Mouse (Mus musculus) liver (tissue): ENCODE measurements at regions not wholly inside any gene's neighbourhood (a gene's known extent, or its start where the extent isn't known, plus 50 kb on each side); places are given as distances from the start of the nearest gene placed in this dataset.
A peak's percentile ranks its signal among the peaks of the same experiment; 100 is the strongest.

Experiments used
- DNase-seq: peaks from one replicate; pipeline ENCODE4 v3.0.0-alpha.2; 2020; ENCODE audit warnings: mixed read lengths

DNA sequence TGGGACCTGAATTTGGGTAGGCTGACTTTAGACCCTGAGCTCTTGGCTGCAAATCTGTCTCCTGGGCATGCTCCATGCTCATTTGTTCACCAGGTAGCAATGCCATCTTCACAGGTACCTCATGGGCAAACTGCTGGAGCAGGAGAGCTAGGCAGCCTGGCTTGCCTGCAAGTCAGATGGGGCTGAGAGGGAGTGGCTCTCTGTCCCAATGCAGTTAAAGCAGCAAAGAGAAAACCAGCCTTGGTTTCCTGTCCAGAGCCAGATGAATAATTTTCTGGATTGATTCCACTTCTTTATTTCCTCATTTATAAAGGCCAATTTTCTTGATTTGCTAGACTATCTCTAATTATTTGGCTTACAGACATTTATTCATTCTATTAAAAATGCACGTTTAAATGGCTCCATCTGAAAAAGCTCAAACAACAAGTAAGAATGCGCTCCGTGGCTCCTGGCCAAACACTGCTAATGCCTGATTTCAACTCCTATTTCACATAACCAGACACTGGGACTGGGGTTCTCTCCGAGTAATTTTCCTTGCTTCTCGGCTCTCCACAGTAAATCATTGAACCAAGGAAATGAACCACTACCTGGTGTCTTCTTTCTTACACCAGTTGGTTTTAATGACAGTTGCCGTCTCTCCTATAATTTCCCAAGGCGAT, 60.5 kb downstream of the Rsl24d1 start:
- DNase-seq = no peak

DNA sequence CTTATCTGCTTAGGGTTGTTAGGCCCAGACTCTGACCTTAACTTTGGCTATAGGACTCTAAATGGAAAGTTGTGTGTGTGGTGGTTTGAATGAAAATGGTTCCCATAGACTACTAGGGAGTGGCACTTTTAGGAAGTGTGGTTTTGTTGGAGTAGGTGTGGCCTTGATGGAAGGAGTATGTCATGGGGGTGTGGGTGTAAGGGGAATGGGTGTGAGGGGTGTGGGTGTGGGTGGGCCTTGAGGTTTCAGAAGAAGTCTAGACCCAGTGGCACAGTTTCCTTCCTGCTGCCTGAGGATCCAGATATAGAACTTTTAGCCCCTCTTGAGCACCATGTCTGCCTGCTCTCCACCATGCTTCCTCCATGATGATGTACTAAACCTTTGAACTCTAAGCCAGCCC, 63.4 kb downstream of the Rsl24d1 start:
- no peak for DNase-seq

DNA sequence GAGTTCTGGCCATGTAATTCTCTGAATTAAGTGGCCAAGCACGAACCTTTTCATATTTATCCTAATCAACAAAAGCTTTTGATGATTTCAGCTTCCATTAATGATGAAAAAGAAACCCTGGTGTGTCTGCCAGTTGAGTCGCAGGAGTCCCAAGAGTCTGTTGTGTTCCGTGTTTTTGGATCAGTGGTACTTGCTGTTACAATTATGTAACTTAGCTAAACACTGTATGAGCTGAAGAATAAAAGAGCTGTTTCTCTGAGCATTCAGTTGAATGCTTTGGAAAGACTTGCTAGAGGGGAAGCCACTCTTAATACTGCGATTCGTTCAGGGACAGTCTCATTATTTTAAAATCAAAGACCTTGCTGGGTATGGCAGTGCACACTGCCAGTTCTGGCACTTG, 70.1 kb downstream of the Rsl24d1 start:
- DNase-seq = no peak

DNA sequence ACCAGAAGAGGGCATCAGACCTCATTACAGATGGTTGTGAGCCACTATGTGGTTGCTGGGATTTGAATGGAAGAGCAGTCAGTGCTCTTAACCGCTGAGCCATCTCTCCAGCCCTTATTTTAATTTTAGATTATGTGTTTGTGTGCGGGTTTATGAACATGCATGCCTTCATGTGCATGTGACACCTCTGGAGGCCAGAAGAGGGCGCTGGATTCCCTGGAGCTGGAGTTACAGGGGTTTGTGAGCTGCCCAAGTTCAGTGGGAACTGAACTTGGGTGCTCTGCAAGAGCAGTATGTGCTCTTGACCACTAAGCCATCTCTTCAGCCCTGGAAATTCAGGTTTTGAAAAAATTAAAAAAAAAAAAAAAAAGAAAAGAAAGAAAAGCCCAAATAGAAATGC, 71.7 kb downstream of the Rsl24d1 start:
- DNase-seq = no peak

DNA sequence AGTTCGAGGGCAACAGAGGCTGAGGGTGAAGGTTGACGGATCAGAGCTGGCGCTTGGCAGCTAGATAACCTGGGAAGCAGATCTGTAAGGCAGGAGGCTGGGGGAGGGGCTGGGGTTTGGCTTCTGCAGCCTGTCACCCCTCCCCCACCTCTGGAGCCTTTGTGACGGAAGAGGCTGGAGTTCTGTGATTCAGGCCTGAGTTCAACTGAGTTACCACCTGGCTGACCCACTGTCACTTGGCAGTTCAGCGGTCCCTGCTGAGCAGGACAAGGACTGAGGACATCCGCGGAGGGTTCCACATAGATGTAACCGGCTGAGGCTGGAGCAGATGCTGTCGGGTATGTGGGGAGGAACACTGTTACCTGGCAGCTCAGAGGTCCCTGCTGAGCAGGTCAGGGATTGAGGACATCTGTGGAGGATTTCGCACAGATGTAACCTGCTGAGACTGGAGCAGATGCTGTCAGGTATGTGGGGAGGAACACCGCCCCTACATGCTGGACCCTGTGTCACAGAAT, 79.1 kb downstream of the Rsl24d1 start:
- DNase-seq = no peak

DNA sequence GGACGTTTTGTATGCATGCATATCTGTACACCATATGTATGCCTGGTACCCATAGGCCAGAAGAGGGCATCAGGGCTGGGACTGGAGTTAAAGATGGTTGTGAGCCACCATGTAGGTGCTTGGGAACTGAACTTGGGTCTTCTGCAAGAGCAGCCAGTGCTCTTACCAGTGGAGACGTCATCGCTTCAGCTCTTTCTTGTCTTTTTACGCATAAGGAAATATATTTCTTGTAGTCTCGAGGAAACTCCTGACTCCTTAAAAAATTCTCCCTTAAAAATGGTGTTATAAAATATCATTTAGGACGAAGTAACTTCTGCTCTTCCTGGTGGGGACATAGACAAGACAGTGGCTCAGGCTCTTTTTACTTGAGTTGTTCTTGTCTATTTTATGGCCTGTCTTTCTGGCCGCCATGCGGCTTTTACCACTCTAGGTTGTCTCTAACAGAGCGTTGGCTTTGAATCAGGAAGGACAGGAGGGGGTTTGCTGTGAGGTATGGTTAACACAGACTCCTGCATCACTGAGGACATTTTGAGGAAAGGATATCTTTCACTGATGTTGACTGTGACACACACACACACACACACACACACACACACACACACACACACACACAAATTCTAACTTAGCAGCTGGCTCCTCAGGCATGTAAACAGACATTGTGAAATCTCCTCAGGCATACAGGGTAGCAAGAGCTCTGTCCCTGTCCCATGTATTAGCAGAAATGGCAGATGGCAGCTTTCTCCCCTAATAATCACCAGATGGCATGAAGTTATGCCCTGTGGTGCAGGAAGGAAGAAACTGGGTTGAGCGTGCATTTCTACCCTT, 85.2 kb downstream of the Rsl24d1 start:
- no peak for DNase-seq

DNA sequence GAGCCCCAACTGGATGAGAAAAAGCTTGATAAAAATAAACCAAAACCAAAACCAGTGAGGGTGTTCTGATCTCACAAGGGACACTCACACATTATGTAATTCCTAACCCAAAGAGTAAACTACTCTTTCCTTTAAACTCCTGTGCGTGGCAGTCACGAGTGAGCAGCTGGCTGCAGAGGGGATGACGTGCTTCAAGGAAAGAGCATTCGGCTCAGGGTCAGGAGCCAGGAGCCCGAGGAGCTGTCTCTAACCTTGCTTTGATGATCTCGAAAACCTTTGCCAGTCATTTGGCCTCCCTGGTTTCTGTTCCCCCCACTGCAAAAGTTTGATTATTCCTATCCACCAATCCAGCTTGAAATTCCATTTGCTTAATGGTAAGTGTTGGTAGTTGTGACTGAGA, 109.9 kb downstream of the Rsl24d1 start:
- DNase-seq = no peak

DNA sequence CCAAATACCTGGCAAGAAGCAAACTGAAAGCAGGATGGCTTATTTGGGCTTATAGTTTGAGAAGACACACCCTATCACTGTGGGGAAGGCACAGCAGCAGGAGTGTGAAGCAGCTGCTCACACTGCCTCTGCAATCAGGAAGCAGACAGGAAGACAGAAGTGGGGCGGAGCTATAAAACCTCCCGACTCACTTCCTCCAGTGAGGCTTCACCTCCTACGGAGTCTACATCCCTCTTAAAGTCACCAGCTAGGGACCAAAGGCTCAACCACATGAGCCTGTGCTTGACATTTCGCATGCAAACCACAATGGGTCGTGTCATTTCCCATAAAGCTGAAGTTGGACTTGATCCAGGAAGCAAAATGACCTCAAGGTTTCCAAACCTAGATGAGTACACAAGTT, 127.0 kb downstream of the Rsl24d1 start:
- peak; percentile 4 for DNase-seq

DNA sequence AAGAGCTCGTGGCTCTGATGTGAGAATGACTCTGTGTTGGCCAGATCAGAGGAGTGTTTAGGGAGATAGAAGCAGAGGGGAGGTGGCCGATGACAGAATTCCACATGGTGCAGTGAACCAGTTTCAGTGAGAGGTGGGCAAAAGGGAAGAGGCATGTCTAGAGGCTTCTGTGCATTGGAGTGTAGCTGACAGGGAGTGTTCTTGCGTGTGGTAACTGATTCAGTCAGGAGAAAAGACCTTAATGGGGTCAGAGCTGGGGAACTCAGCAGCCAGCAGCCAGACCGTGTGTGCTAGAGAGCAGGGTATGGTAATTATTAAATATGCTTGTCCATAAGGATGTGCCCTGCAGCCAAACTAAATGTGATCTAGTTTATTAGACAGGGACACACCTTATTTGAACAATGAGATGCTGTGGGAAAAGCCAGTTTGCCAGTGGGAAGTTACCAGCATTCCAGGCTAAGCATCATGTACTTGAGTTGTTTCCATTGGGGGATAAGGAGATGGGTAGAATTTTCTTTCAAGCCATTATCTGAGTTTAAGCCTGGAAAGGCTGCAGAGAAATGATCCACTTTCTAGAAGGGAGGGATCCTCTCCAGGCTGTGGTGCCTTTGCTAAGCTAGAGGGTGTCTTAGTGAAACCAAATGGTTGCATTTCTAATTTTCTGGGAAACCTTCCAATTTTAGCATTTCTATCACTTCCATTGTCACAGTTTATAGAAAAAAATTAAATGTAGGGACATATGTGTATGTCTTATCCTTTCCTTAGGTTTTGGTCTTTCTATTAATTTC, 129.5 kb downstream of the Rsl24d1 start:
- DNase-seq = no peak

DNA sequence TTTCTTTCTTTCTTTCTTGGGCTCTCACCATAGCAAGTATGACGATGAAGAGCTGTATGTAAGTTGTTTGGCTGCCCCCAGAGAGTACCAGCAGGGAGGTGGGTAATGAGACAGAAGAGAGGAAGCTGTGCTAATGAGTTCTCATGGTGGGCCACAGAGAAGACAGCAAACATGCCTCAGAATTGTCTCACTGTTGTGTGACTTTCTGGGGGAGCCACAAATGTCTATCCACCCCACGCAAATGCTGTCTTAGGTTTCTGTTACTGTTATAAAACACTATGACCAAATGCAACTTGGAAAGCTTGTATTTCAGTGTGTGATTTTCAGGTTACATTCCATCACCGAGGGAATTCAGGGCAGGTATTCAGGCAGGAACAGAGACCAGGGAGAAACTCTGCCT, 131.0 kb downstream of the Rsl24d1 start:
- DNase-seq = no peak

DNA sequence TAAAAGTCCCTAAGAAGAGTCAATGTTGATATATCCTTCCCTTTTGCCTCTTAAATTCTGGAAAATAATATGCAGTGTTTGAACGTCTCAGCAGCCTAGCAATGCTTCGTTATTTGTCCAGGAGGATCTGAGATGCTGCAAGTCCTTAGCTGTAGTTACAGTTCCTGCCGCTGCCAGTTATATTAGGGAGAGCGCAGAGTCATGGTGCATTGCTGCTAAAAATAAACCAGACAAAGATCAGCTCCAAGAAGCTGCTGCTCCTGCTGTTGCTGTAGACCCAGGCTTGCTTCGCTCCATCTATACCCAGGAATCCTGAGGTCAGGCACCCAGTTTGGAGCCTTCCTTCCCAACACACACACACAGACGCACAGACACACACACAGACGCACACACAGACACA, 132.3 kb downstream of the Rsl24d1 start:
- no peak for DNase-seq

DNA sequence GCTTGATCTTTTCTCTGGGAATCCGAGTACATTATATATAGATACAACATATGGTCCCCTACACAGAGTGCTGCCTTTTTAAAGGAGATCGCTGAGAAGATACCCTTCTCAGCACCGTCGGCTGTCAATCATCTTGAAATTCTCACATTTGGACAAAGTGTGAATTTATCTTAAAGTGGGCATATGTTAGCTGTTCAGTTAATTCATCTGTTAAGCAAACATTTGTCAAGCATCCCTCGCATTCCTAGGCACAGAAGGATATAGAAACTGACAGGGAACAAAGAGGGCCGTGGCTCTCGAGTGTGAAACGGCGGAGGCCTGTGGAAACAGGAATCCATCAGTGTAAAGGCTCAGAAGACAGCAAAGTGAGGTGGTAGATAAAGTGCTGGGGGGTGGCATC, 144.9 kb downstream of the Rsl24d1 start:
- no peak for DNase-seq

DNA sequence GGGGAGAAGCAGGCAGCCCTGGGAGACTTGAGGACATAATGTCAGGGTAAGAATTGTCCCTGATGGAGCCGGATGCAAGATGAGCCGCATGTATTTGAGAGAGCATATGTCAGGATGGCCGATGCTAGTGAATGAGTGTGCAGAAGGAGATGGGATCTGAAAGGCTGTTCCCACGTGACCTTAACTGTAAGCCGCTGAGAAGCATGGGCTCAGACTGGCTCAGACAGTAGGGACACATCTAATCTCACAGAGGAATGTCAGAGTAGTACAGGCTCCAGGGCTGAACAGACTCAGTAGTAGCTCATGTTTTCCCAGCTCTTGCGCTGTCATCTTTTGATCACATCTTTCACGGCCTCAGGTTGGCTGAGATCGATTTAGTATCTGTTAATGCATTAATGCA, 145.4 kb downstream of the Rsl24d1 start:
- DNase-seq = no peak

DNA sequence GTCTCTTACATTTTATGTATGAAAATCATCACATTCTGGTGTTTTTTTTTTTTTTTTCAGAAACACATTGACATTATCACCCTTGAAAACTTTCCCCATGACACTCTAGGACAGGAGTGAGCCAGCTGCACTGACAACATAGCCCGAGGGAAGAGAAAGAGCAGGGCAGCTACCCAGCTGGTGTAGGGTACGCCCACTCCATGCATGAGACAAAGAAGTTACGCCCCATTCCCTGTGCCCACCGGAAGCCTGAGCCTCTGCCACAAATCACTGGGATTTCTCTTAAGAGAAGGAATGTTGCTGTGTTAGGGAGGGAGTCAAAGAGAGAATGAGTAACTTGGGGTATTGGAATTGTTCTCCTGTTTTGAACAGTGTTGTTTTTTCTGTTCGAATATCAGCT, 149.5 kb downstream of the Rsl24d1 start:
- DNase-seq = no peak

DNA sequence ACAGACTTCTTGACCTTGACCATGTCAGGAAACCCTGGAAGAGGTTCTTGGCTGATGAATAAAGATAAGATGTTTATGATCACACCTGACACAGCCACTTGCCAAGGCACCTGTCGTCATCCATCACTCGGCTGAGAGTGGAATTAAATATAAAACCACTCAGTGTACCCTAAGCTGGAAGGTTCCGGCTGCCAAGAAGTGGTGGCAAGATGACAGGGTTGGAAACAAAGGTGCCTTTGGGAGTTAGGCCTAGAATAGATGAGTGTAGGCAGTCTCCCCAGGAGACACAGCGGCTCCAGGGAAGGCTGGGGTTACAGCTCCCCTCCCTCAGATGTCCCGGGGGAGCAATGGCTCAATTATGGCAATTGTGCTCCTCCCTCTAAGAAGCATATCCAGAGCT, 157.0 kb downstream of the Rsl24d1 start:
- DNase-seq = no peak

DNA sequence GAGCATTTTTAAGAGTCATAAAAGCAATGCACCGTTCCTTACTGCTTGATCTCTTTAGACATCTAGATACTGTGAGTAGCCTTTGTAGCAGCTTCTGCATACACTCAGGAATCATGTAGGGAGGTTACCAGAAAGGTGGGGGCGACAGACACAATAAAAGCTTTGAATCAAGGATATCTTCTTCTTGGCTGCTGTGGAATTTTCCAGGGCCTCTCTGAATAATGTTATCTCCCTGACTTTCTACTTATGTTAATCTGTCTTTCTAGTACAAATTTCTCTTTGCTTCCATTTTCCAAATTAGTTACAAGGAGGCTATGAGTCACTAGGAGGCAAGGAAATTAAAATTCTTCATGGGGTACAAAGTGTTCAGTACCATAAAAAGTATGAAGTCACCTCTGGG, 159.4 kb downstream of the Rsl24d1 start:
- DNase-seq = no peak

DNA sequence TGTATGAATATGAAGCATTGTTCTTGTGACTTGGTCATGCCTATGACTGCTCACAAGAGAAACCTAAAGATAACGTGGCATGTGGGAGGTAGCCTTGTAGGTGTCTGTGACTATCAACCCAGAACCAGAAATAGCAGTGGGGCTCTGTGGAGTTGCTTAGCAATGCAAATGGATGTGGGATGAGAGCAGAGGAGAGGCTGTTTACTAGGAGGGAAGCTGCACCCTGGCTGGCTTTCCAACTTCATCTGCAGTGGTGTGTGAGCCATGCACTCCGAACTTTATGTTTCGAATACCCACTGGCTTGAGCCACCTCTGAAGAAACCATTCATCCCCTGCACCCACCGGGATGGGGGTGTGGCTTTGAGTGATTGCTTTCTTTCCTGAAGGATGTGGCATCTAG, 160.5 kb downstream of the Rsl24d1 start:
- DNase-seq = no peak

DNA sequence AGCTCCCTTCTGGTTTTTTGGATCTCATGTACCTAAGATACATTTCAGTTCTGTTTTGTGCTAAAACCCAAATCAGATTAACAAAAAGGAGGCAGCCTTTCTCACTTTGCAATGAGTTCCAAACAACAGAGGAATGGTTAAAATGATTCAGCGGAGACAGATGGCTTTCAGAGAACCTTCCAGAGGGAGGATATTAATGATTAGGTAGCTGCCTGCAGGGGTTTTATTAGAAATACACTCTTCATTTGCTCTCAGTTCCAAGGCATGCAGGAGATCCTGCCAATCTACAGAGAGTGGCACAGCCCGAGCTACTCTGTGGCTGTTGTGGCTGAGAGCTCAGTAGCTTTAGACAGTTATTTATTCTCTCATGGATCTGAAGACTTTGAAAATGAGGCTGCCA, 162.4 kb downstream of the Rsl24d1 start:
- no peak for DNase-seq

DNA sequence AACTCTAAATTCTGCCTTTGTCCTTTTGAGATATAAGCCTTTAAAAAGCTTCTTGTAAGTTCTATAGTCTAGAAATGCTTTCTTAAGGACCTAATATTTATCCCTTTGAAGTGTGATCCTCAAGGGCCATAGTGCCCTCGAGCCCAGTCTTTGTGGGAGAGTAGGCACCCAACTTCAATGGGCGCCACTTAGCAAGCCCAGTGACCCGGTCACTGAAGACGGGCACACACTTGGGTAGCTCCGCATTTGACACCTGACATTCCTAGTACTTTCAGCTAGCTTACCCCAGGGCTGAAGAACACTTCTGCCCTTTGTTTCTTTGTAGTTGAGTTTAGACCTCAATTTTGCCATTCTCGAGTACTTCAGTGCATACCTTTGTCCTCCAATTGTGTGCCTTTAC, 182.1 kb downstream of the Rsl24d1 start:
- no peak for DNase-seq

DNA sequence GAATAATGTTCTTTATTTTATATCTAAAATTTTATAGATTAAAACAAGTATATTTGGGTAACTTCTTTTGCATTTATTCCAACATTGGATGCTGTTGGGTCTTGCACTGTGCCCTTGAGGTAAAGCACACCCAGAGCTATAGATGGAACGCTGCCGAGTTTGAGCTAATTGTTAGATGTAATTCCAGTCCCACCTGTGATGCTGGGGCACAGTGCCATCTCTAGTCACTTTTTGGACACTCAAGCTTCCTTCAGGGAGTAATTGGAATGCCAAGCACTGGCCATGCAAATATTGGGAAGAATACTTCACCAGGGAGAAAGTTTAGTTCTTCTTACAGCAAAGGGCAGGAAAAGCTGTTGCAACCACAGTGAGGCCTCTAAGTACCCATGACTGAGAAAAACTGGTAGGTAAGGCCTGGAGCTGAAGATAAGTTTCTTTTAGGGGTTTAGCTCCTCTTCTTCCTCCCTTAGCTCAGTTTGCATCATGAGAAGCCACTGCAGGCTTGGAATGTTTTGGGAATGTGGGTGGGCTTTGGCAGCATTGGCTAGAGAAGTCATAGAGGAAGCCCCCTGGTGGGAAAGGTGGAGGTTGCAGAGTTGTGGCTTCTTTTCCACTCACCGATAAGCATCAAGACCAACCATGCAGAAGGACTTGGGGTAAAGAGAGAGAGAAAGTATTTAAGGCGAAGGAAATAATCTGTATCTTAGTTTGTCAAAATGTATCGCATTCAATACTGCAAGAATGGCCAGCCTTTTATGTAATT, 189.1 kb downstream of the Rsl24d1 start:
- no peak for DNase-seq

DNA sequence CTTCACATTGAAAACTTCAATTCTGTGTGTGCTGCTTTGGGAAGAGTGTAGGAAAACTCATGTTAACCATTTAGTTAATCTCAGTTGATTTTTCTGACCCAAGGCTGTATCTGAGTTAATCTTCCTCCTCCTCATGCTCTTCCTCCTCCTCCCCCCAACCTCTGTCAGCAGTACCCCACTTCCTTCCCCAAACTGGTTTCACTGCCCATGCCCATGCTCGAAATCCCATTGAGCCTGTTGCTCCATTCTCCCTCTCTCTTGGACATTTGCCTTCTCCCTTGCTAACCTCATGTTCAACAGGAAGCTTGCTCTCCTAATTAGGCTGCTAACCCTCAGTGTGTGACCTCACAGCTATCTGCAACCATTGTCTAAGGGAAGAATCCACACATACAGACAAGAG, 203.8 kb downstream of the Rsl24d1 start:
- no peak for DNase-seq

DNA sequence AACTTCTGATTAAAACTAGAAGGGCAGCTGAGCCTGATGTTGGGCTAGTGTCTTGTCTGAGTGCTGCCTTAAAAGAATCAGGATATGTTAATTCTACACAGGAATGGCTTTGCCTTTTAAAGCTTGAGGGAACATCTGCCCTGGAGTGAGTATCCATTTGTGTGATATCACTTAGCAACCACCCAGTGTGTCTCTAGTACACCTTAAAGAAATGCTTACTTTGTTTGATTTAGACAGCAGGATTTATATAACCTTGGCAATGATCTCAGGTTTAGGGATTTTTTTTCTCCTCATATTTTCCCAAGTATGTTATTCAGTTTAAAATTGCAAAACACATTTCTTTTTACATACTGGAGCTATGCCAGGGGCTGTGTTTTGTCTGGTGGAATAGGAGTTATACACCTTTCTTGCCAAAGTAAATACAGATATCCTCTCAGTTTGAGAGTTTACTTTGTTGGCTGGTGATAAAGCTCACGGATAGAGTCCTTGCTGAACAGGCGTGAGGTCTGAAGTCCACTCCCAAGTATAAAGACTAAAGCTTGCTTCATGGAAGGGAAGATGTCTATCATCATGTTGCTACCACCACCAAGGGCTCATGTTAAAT, 206.6 kb downstream of the Rsl24d1 start:
- no peak for DNase-seq

DNA sequence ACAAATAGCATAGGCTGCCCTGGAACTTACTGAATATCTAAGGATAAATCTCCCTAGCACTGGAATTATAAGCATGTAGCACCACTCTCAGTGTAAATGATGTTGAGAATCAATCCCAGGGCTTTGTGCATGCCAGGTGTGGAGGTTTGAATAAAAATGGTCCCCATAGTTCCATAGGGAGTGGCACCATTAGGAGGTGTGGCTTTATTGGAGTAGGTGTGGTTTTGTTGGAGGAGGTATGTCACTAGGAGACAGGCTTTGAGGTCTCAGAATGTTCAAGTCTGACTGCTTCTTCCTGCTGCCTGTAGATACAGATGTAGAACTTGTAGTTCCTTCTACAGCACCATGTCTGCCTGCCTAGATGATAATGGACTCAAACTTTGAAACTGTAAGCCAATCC, 217.8 kb downstream of the Rsl24d1 start:
- no peak for DNase-seq
